Mouse (Mus musculus) left cerebral cortex, postnatal 4 days (tissue): Measurements from ENCODE around the gene Nrl. TPM values are rescaled to one million over a fixed set of nuclear protein-coding genes. Genes with fewer than 3 reads are reported as not detected.

Source experiments
- DNase-seq: peaks from one replicate; pipeline ENCODE4 v3.0.0-alpha.2; 2022
- intact Hi-C: fragments of 180-260 bp; cut with DNase I; formaldehyde crosslinking; loops from one replicate; pipeline ENCODE4 v1.15.1; 2025
- total RNA-seq, 2 experiments: library from RNA; stranded (reverse); gene quantifications; 2 replicates each; pipeline ENCODE4 v1.2.3; 2021

Nrl gene
- total RNA-seq, 2 experiments from 2014 or later: 0.20 to 0.42 TPM

- DNase-seq: peak; percentile 90
- intact Hi-C loops: loop anchor here (10.0 kb wide), 1 partner anchor 336 kb away; no protein-coding TSS in a partner anchor
These were observed 34.2 kb downstream of the Nrl start, which contains the start of gene Carmil3 for GRCm38 (mm10) chr14:55490361-55491201. TSS of gene Carmil3 (plus strand) at chr14:55490651.

DNA sequence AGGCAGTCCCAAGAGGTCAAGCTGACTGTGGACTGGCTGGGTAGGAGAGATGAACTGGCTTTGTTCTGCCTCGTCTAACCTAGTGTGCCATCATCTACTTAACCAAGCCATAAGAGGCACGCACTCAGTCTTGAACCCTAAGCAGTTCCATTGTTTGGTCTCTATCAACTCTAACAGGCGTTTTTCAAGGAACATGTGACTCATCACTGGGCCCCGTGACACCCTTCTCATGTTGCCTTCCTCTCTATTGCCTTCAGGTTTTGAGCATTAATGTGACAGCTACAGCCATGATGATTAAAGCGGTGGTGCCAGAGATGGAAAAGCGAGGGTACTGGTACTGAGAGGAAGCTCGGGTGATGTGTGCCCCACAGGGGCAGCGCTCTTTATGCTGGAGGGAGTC is 37.9 kb downstream of the Nrl start:
- no peak for DNase-seq
- intact Hi-C loops: loop anchor here (5.0 to 10.0 kb wide), 2 partner anchors 62 to 215 kb away; no protein-coding TSS in a partner anchor

DNA sequence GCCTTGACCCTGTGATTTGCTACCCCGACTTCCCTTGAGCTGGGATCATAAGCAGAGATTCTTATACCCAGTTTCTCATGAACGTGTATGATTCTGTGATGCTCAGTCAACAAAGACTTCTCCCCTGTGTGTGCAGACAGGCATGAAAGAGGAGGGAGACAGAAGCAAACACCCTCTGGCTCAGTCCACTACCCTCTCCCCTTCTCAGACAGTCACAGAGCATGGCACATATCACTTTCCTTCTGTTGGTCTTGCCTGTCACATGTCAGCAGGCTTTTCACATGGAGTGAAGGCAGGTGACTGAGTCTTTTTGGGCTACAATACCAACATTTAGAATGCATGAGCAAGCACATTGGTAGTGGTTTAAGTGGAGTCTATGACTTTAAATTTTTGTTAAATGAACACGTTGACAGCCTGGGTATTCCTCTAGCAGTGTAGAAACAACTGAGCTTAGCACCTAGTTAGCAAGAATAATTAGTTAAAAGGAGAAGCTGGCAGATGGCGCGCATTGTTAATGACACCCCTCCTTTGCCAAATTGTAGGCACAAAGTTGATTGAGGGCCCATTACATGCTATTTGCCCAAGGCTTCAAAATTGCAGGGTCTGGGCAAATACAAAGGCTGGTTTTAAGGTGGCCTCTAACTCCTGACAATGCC is 40.2 kb downstream of the Nrl start:
- intact Hi-C loops: loop anchor here (5.0 to 10.0 kb wide), 2 partner anchors 60 to 212 kb away; no protein-coding TSS in a partner anchor
- no peak for DNase-seq

GRCm38 (mm10) chr14:55479629-55480028 is 45.2 kb downstream of the Nrl start:
- no peak for DNase-seq
- intact Hi-C loops: loop anchor here (10.0 kb wide), 1 partner anchor 55 kb away; no protein-coding TSS in a partner anchor

DNA sequence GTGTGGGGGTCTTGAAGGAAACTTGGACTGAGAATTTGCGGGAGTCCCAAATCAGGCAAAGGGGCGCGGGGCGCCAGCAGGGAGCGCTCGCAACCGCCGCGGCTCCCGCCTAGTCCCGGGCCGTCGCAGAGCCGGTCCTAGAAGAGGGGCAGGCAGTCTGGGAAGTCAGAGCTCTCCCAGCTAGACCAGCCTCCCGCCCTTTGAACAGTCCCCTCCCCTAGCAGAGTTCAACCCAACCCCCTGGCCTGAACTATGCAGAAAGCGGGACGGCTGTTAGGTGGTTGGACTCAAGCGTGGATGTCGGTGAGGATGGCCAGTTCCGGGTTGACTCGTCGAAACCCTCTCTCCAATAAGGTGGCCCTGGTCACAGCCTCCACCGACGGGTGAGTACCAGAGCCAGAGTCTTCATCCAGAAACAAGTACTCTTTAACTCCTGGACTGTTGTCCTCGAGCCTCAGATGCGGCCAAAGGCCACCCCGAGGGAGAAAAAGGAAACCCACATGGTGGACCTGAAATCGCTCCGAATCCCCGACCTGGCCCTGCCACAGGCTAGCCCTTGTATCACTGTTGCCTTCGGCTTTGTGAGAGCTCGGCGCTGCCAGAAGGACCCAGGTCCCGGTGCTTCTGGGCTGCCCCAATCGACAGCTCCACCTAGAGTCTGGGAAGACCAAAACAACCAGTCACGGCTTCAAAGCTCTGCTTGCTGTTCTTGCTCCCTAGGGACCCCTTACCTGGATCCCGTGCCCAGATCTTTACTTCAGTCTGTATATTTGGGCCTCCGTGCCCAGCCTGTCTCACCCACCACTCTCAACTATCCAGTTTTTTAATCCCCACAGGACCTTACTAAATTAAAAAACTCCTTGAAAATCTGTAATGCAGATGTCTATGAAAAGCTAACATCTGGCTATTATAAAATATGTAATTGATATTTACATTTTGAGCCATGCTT is 45.9 kb downstream of the Nrl start, which contains the start of gene Dhrs4:
TSS of gene Dhrs4 (plus strand) at position 108 of the 949 bp plus-strand sequence.
- intact Hi-C loops: no loop called here
- DNase-seq: peak; percentile 78

DNA sequence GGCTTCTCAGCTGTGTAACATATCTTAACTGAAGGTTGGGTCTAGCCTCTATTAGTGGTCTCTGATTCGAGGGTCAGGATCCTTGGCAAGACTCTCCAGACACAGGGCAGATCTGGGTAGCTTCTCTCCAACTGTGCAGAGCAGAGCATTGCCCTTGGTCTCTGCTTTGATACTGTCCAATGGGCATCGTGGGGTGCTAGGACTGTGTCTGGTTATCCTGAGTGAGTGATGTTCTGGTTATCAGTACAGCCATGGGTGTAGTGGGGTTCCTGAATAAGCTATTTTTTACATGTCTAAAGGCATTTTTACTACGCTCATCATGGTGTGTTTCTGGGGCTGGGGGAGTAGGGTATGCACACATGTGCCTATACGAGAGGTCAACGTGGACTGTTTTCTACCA is 47.0 kb downstream of the Nrl start:
- no peak for DNase-seq
- intact Hi-C loops: no loop called here

DNA sequence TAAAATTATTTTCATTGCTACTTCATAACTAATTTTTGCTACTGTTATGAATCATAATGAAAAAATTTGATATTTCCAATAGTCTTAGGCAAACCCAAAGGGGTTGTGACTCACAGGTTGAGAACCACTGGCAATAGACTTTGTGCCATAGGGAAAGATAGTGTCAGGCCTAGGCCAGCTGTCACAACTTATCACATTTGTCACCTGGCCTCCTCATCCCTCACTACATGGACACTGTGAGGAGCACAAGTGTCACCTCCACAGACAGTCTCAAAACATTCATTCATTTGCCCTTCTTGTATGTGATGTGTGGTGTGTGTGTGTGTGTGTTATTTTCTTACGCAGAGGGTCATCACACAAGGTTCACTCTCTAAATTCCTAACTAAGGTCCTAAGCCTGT is 47.4 kb downstream of the Nrl start:
- DNase-seq: no peak
- intact Hi-C loops: no loop called here

- intact Hi-C loops: no loop called here
These were observed 49.1 kb downstream of the Nrl start for GRCm38 (mm10) chr14:55475654-55476053.

DNA sequence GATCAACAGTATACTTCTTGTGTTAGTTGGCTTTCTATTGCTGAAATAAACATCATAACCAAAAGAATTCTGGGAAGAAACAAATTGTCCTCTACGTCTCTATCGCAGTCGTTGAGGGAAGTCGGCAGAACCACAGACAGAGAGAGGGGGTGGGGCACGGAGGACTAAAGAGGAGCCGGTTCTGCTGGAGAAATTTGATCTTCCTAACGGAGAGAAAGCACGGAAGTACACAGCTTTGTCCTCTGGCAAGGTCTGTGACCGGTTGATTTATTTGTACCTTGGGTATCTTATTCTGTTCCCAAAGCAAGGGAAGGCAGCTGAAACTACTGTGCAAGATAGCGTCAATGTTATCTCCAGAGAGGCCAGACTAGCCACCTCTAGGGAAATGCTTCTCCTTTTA is 54.0 kb downstream of the Nrl start:
- no peak for DNase-seq
- intact Hi-C loops: no loop called here

More at GRCm38 (mm10) chr14:55475654-55476053, 49.1 kb downstream of the Nrl start:
- DNase-seq: no peak

DNA sequence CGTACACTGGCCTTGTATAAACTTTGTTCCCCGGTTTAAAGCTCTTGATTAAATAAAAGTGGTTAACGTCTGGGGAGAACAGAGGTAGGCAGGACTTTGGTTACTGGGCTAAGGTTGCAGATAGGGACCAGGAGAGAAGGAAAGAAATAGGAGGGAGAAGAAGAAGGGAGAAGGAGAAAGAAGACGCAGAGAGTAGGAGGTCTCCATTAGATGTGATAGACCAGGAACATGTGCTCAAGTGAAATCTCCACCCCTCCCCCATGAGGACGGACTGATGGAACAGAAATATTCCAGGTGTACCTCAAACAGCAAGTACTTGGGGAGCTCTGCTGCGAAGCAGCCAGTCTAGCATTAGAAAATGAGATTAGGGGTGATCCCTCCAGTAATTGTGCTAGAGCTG is 55.0 kb downstream of the Nrl start:
- no peak for DNase-seq
- intact Hi-C loops: no loop called here

DNA sequence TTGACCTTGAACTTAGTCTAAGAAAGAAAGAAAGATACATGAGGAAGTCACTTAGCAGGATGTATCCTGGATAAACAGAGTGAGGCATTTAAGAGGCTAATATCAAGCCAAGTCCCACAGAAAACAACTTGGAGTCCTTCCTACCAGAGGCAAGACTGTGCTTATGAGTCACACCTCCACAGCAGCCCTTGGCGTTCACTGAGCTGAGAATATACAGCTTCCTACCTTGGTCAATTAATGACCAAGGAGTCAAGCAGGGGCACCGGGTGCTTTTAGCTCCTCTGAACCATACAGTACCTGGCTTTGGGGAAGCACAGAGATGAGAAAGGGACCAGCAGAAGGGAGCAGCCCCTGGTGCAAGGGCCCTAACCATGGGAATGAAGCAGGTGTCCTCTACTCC is 55.7 kb downstream of the Nrl start:
- no peak for DNase-seq
- intact Hi-C loops: no loop called here

Other genes starting within 250 kb of the Nrl start
- gene Dhrs4, start 46.2 kb downstream of the Nrl start, total RNA-seq: 10 to 100 TPM; 13.6 to 14.9 TPM
- gene Carmil3, start 34.3 kb downstream of the Nrl start, total RNA-seq: 100 to 1,000 TPM; 151 to 183 TPM
- 10 to 100 TPM; 53.1 to 61.7 TPM for gene Cpne6, start 14.5 kb downstream of the Nrl start, total RNA-seq
- 10 to 100 TPM; 13.6 to 14.3 TPM for gene Pck2, start 15.3 kb upstream of the Nrl start, total RNA-seq
- 10 to 100 TPM; 61.2 to 66.4 TPM for gene Dcaf11, start 35.0 kb upstream of the Nrl start, total RNA-seq
- not detected for gene A730061H03Rik, start 35.4 kb upstream of the Nrl start, total RNA-seq
- gene Fitm1, start 50.6 kb upstream of the Nrl start, total RNA-seq: not detected
- gene Psme1, start 53.1 kb upstream of the Nrl start, total RNA-seq: 100 to 1,000 TPM; 111 to 112 TPM
- gene Emc9, start 60.3 kb upstream of the Nrl start, total RNA-seq: 10 to 100 TPM; 27.8 to 36.4 TPM
- 100 to 1,000 TPM in 1 of 2 experiments, 10 to 100 TPM in 1; 98.8 to 106 TPM for gene Psme2, start 66.1 kb upstream of the Nrl start, total RNA-seq
- gene Rnf31, start 66.7 kb upstream of the Nrl start, total RNA-seq: 10 to 100 TPM; 33.3 to 47.7 TPM
- 10 to 100 TPM; 11.5 to 15.7 TPM for gene Irf9, start 78.6 kb upstream of the Nrl start, total RNA-seq
- gene Rec8, start 93.1 kb upstream of the Nrl start, total RNA-seq: 1 to 10 TPM; 2.6 to 3.8 TPM
- 100 to 1,000 TPM; 161 to 176 TPM for gene Ipo4, start 111.0 kb upstream of the Nrl start, total RNA-seq
- 1 to 10 TPM; 4.0 to 4.1 TPM for gene Gm49378, start 112.9 kb upstream of the Nrl start, total RNA-seq
- gene Tm9sf1, start 118.8 kb upstream of the Nrl start, total RNA-seq: 10 to 100 TPM; 35.3 to 41.1 TPM
- gene Tssk4, start 125.2 kb upstream of the Nrl start, total RNA-seq: 1 to 10 TPM; 1.2 to 2.4 TPM
- gene Mdp1, start 135.5 kb upstream of the Nrl start, total RNA-seq: 10 to 100 TPM; 44.6 to 44.7 TPM
- 10 to 100 TPM; 33.8 to 35.4 TPM for gene Gmpr2, start 147.0 kb upstream of the Nrl start, total RNA-seq
- 100 to 1,000 TPM; 347 to 384 TPM for gene Nedd8, start 147.1 kb upstream of the Nrl start, total RNA-seq
- 10 to 100 TPM; 11.8 to 15.6 TPM for gene Tinf2, start 156.8 kb upstream of the Nrl start, total RNA-seq
- gene Tgm1, start 188.9 kb upstream of the Nrl start, total RNA-seq: under 1 TPM in 1 of 2 experiments, not detected in 1; 0.32 TPM
- gene Rabggta, start 197.3 kb upstream of the Nrl start, total RNA-seq: 10 to 100 TPM; 55.2 to 55.8 TPM
- gene Dhrs1, start 220.7 kb upstream of the Nrl start, total RNA-seq: 10 to 100 TPM; 63.2 to 75.1 TPM
- gene Nop9, start 220.7 kb upstream of the Nrl start, total RNA-seq: 10 to 100 TPM; 19.5 to 20.1 TPM
- gene Cideb, start 233.5 kb upstream of the Nrl start, total RNA-seq: under 1 TPM in 1 of 2 experiments, not detected in 1; 0.90 TPM
- 1 to 10 TPM in 1 of 2 experiments, under 1 TPM in 1; 0.79 to 1.0 TPM for gene Ltb4r2, start 236.4 kb upstream of the Nrl start, total RNA-seq
- gene Ltb4r1, start 241.0 kb upstream of the Nrl start, total RNA-seq: 1 to 10 TPM; 1.0 to 1.4 TPM